Mouse (Mus musculus) forebrain, embryonic 13.5 days (tissue): ENCODE data around the gene Gm20388. TPM values are rescaled to one million over a fixed set of nuclear protein-coding genes. Genes with fewer than 3 reads are reported as not detected.

ENCODE experiments used
- ATAC-seq: fragments of 200-750 bp; cut with Nextera tagmentation; 2 replicates; pipeline ENCODE4 v1.8.0; 2017
- H3K27ac ChIP-seq: fragments of 300-500 bp; sonication (generic); 2 replicates; pipeline ENCODE4 v1.5.1; 2015; ENCODE audit warnings: inconsistent platforms, mild to moderate bottlenecking, moderate library complexity
- H3K27me3 ChIP-seq: fragments of 300-500 bp; sonication (generic); 2 replicates; pipeline ENCODE4 v1.6.1; 2015; ENCODE audit warnings: mild to moderate bottlenecking, inconsistent platforms
- H3K36me3 ChIP-seq: fragments of 300-500 bp; sonication (generic); 2 replicates; pipeline ENCODE4 v1.6.1; 2015; ENCODE audit warnings: mild to moderate bottlenecking, inconsistent platforms; ENCODE audit not compliant: poor library complexity, severe bottlenecking
- H3K4me1 ChIP-seq: fragments of 300-500 bp; sonication (generic); 2 replicates; pipeline ENCODE4 v1.6.1; 2015; ENCODE audit warnings: inconsistent platforms
- H3K4me2 ChIP-seq: fragments of 300-500 bp; sonication (generic); 2 replicates; pipeline ENCODE4 v1.6.1; 2015; ENCODE audit warnings: inconsistent platforms, mild to moderate bottlenecking, moderate library complexity
- H3K4me3 ChIP-seq: fragments of 300-500 bp; sonication (generic); 2 replicates; pipeline ENCODE4 v1.5.1; 2015; ENCODE audit warnings: mild to moderate bottlenecking, inconsistent platforms
- H3K9ac ChIP-seq: fragments of 300-500 bp; sonication (generic); 2 replicates; pipeline ENCODE4 v1.6.1; 2015; ENCODE audit warnings: mild to moderate bottlenecking, inconsistent platforms
- H3K9me3 ChIP-seq: fragments of 300-500 bp; sonication (generic); replicated peaks from 2 replicates; pipeline ENCODE4 v1.6.1; 2016; ENCODE audit warnings: inconsistent platforms
- WGBS: fragments of 180-500 bp; shearing (Covaris S2); methylation state at CpG from one replicate; pipeline ENCODE4 v1.1.7; 2015; 5-methylcytosine and 5-hydroxymethylcytosine counted together
- polyA plus RNA-seq: library from polyadenylated mRNA; unstranded; fragments of >200 nt; fragmentation: Nextera tagmentation; extraction: Ambion mirVana; gene quantifications from 2 replicates; pipeline ENCODE4 v1.2.1, GENCODE M21; 2015

Gene Gm20388
- polyA plus RNA-seq, 1 experiment from 2014 or later: 5.6 TPM

DNA sequence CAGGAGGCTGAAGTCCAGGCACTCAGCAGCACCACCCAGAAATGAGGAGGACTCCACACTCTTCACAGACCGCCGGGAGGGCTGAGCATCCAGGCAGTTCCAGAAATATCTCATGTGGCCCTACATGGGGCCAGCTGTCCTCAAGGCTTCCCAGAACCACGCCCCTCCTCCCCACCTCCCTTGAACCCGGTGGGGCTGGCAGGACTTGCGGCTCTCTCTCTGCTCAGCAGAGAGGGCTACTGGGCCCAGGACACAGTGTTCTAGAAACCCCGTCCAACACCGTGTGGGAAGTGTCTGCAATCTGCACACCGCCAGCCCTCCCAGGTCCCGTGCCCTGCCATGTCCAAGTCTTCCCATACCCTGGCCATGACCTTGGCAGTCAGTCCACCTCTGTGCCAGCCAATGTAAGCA is 1652.3 kb downstream of the Gm20388 start:
- Histone ChIP-seq H3K36me3 (peaks cover 48% of the 10 kb centered on the region), H3K27me3 (no peaks in the 10 kb centered on the region), H3K9ac (no peak overlapping the region), H3K4me3 (no peak overlapping the region), H3K4me2 (no peak overlapping the region), H3K27ac (no peak overlapping the region), H3K4me1 (no peaks in the 10 kb centered on the region), H3K9me3 (no peaks in the 10 kb centered on the region)
- WGBS: 85% methylated on average over 9 of the region's 9 CpGs
- no peak for ATAC-seq

GRCm38 (mm10) chr8:121563701-121564100 is 1653.1 kb downstream of the Gm20388 start:
- H3K36me3 ChIP-seq: peaks cover 41% of the 10 kb centered on the region
- H3K4me3 ChIP-seq: no peak overlapping the region
- ATAC-seq: no peak
- no peaks in the 10 kb centered on the region for H3K9me3 ChIP-seq
- H3K27me3 ChIP-seq: no peaks in the 10 kb centered on the region
- H3K27ac ChIP-seq: no peak overlapping the region
- H3K4me2 ChIP-seq: no peak overlapping the region
- H3K4me1 ChIP-seq: no peaks in the 10 kb centered on the region
- WGBS: 74% methylated on average over 6 of the region's 6 CpGs
- no peak overlapping the region for H3K9ac ChIP-seq

DNA sequence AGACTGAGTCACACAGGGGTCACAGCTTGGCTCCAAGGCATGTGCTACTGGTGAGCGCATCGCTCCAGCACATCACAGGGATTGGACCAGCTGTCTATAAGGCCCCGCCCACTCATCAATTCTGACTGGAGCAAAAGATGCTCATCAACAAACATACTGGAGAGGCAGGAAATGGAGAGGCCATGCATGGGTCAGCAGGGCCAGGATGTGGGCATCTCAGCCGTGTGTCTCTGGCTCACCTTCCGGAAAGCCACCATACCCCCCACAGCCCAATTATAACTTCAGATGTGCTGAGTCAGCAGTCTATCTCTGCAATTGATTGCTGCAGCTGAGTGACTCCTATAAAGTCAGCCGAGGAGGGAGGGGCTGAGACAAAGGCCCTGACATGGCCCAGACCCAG is 1657.7 kb downstream of the Gm20388 start:
- no peaks in the 10 kb centered on the region for H3K27me3 ChIP-seq
- H3K9me3 ChIP-seq: no peaks in the 10 kb centered on the region
- WGBS: 93% methylated on average over 6 of the region's 6 CpGs
- H3K36me3 ChIP-seq: peaks cover 22% of the 10 kb centered on the region
- H3K4me2 ChIP-seq: no peak overlapping the region
- no peak overlapping the region for H3K9ac ChIP-seq
- no peak overlapping the region for H3K27ac ChIP-seq
- peaks cover 4% of the 10 kb centered on the region; the same call in 1 of the 2 replicates for H3K4me1 ChIP-seq
- no peak for ATAC-seq
- H3K4me3 ChIP-seq: no peak overlapping the region

- Histone ChIP-seq H3K9me3 (no peaks in the 10 kb centered on the region), H3K27me3 (no peaks in the 10 kb centered on the region), H3K4me1 (peaks cover 5% of the 10 kb centered on the region; the same call in 1 of the 2 replicates), H3K36me3 (peaks cover 7% of the 10 kb centered on the region), H3K27ac (no peak overlapping the region), H3K4me2 (no peak overlapping the region), H3K4me3 (no peak overlapping the region), H3K9ac (no peak overlapping the region)
- 0 out of 2 replicates have a peak, but pooled peaks have one; percentile 10 for ATAC-seq
- 89% methylated on average over 21 of the region's 21 CpGs for WGBS
These were observed 1659.7 kb downstream of the Gm20388 start for GRCm38 (mm10) chr8:121570335-121570734.

GRCm38 (mm10) chr8:121570801-121571200 is 1660.2 kb downstream of the Gm20388 start:
- Histone ChIP-seq H3K9ac (no peak overlapping the region), H3K27me3 (no peaks in the 10 kb centered on the region), H3K4me2 (no peak overlapping the region), H3K36me3 (0 out of 2 replicates have a peak, but pooled peaks cover 3% of the 10 kb centered on the region), H3K4me1 (peaks cover 5% of the 10 kb centered on the region; the same call in 1 of the 2 replicates), H3K9me3 (no peaks in the 10 kb centered on the region), H3K27ac (no peak overlapping the region; the same call in 1 of the 2 replicates), H3K4me3 (no peak overlapping the region)
- no peak for ATAC-seq
- 83% methylated on average over 17 of the region's 17 CpGs for WGBS

DNA sequence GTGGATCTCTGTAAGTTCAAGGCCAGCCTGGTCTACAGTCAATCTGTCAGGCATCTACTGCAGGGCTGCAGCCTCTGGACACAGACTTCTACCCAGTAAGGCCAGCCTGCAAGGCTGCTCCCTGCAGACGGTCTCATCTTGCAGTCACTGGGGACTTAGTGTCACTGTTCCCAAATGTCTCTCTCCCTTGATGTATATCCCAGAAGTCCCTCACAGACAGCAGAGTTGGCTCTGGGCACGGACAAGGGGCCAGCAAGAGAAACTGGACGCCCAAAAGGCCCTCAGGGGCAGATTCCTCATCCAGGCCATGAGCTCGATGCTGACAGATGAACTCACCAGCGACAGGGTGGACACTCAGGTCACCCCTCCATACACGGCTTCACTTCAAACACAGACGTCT is 1661.5 kb downstream of the Gm20388 start:
- Histone ChIP-seq H3K4me1 (peaks cover 18% of the 10 kb centered on the region), H3K9ac (no peak overlapping the region), H3K4me3 (no peak overlapping the region), H3K36me3 (0 out of 2 replicates have a peak, but pooled peaks cover 3% of the 10 kb centered on the region), H3K4me2 (no peak overlapping the region), H3K9me3 (no peaks in the 10 kb centered on the region), H3K27ac (no peak overlapping the region), H3K27me3 (no peaks in the 10 kb centered on the region)
- WGBS: 90% methylated on average over 7 of the region's 7 CpGs
- no peak for ATAC-seq

DNA sequence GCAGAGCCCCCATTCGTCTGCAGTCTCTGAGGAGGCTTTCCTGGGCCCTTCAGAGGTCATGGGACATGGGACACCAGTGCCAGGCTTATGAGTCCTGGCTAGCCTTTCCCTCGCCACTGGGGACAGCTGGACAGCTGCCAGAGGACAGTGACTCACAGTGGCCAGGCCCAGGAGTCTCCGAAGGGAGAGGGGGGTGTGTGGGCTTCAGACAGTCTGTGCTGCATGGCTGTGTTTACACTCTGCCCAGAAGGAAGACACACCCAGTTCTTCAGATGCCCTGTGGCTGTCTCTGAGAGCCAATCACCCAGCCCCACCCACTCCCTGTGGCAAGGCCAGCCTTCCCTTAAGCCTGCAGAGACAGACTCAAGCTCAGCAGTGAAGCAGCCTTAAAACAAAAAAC is 1662.6 kb downstream of the Gm20388 start:
- 37% methylated on average over 3 of the region's 3 CpGs for WGBS
- H3K9me3 ChIP-seq: no peaks in the 10 kb centered on the region
- no peak for ATAC-seq
- H3K4me1 ChIP-seq: peaks cover 28% of the 10 kb centered on the region
- H3K27ac ChIP-seq: no peak overlapping the region
- H3K4me3 ChIP-seq: no peak overlapping the region
- H3K36me3 ChIP-seq: 0 out of 2 replicates have a peak, but pooled peaks cover 3% of the 10 kb centered on the region
- no peak overlapping the region for H3K4me2 ChIP-seq
- H3K27me3 ChIP-seq: no peaks in the 10 kb centered on the region
- no peak overlapping the region for H3K9ac ChIP-seq

GRCm38 (mm10) chr8:121575661-121576060 is 1665.0 kb downstream of the Gm20388 start:
- H3K36me3 ChIP-seq: no peaks in the 10 kb centered on the region
- no peaks in the 10 kb centered on the region for H3K9me3 ChIP-seq
- WGBS: 88% methylated on average over 3 of the region's 3 CpGs
- H3K4me2 ChIP-seq: no peak overlapping the region
- H3K27ac ChIP-seq: no peak overlapping the region
- no peak for ATAC-seq
- peaks cover 28% of the 10 kb centered on the region for H3K4me1 ChIP-seq
- no peak overlapping the region for H3K4me3 ChIP-seq
- no peaks in the 10 kb centered on the region; the same call in 1 of the 2 replicates for H3K27me3 ChIP-seq
- no peak overlapping the region for H3K9ac ChIP-seq

- Histone ChIP-seq H3K4me1 (peaks cover 27% of the 10 kb centered on the region), H3K27ac (peak overlapping the region; percentile 66), H3K4me3 (peak overlapping the region; percentile 88), H3K9me3 (no peaks in the 10 kb centered on the region), H3K9ac (peak overlapping the region; percentile 89), H3K36me3 (no peaks in the 10 kb centered on the region), H3K4me2 (peak overlapping the region; percentile 88), H3K27me3 (no peaks in the 10 kb centered on the region; the same call in 1 of the 2 replicates)
- WGBS: 2% methylated on average over 43 of the region's 44 CpGs
- ATAC-seq: peak; percentile 78
These were observed 1667.4 kb downstream of the Gm20388 start for GRCm38 (mm10) chr8:121577751-121578675.

- peaks cover 22% of the 10 kb centered on the region for H3K4me1 ChIP-seq
- H3K4me3 ChIP-seq: peak within 1 kb of the TSS; percentile 88
- H3K27ac ChIP-seq: peak within 1 kb of the TSS; percentile 66
- H3K4me2 ChIP-seq: peak within 1 kb of the TSS; percentile 88
- 2% methylated on average over 33 of the region's 63 CpGs for WGBS
- peak; percentile 97 for ATAC-seq
- no peaks in the 10 kb centered on the region for H3K36me3 ChIP-seq
- no peaks in the 10 kb centered on the region; the same call in 1 of the 2 replicates for H3K27me3 ChIP-seq
- H3K9ac ChIP-seq: peak within 1 kb of the TSS; percentile 89
- H3K9me3 ChIP-seq: no peaks in the 10 kb centered on the region
These were observed 1668.2 kb downstream of the Gm20388 start, which contains the start of gene Fbxo31 for GRCm38 (mm10) chr8:121578676-121579451. Gene Fbxo31, minus strand, starts transcription at chr8:121578806.

- Histone ChIP-seq H3K9ac (no peak overlapping the region), H3K4me3 (no peak overlapping the region), H3K36me3 (no peaks in the 10 kb centered on the region), H3K4me2 (no peak overlapping the region), H3K4me1 (peaks cover 27% of the 10 kb centered on the region), H3K9me3 (no peaks in the 10 kb centered on the region), H3K27ac (no peak overlapping the region), H3K27me3 (no peaks in the 10 kb centered on the region; the same call in 1 of the 2 replicates)
- no peak for ATAC-seq
- 48% methylated on average over 9 of the region's 9 CpGs for WGBS
These were observed 1669.8 kb downstream of the Gm20388 start for GRCm38 (mm10) chr8:121580465-121580864.

GRCm38 (mm10) chr8:121583653-121584052 is 1673.0 kb downstream of the Gm20388 start:
- Histone ChIP-seq H3K4me1 (peaks cover 9% of the 10 kb centered on the region; the same call in 1 of the 2 replicates), H3K9ac (no peak overlapping the region), H3K4me2 (no peak overlapping the region), H3K36me3 (no peaks in the 10 kb centered on the region), H3K9me3 (no peaks in the 10 kb centered on the region), H3K27ac (no peak overlapping the region), H3K27me3 (no peaks in the 10 kb centered on the region; the same call in 1 of the 2 replicates), H3K4me3 (no peak overlapping the region)
- ATAC-seq: no peak
- 62% methylated on average over 8 of the region's 8 CpGs for WGBS
